Mouse (Mus musculus): Measurements from ENCODE around the gene Tmem218. TPM values are rescaled to one million over a fixed set of nuclear protein-coding genes. Genes with fewer than 3 reads are reported as not detected.

The Tmem218 gene
- total and polyA plus RNA-seq, 2 experiments from 2014 or later, result 5.9 to 9.9 TPM

GRCm38 (mm10) chr9:37255889-37256225, 47.8 kb downstream of the Tmem218 start:
- no peaks in the 10 kb centered on the region for H3K4me1 ChIP-seq (ENCODE audit: insufficient read depth, low read length)
- DNase-seq (ENCODE audit: low spot score) (peak; percentile 91), ATAC-seq (ENCODE audit: low FRiP score) (peak; percentile 62; the same call in 1 of the 2 replicates)
- H3K4me2 ChIP-seq (ENCODE audit: low read depth, low read length, poor library complexity, severe bottlenecking), result peak overlapping the region; percentile 94
- 31% methylated on average over 7 of the region's 7 CpGs for WGBS
- 0 out of 2 replicates have a peak, but pooled peaks cover 4% of the 10 kb centered on the region for H3K27me3 ChIP-seq (ENCODE audit: insufficient read depth, low read length)
- peak overlapping the region; percentile 48 for H3K4me3 ChIP-seq (ENCODE audit: low read depth, low read length)
- H3K9ac ChIP-seq (replicated peaks; ENCODE audit: low read length, poor library complexity, severe bottlenecking), result no peak overlapping the region
- H3K36me3 ChIP-seq (ENCODE audit: insufficient read depth, low read length), result no peaks in the 10 kb centered on the region
- H3K27ac ChIP-seq (ENCODE audit: low read depth, low read length), result peak overlapping the region; percentile 4; the same call in 1 of the 2 replicates
- TF ChIP-seq CTCF (IDR thresholded peaks at IDR 0.05), result peak; percentile 92
- no peaks in the 10 kb centered on the region for H3K9me3 ChIP-seq (ENCODE audit: low read length)

GRCm38 (mm10) chr9:37266622-37267021, 58.6 kb downstream of the Tmem218 start:
- TF ChIP-seq CTCF (IDR thresholded peaks at IDR 0.05), result no peak
- Histone ChIP-seq H3K9me3 (ENCODE audit: low read length) (no peaks in the 10 kb centered on the region), H3K9ac (replicated peaks; ENCODE audit: low read length, poor library complexity, severe bottlenecking) (no peak overlapping the region), H3K27me3 (ENCODE audit: insufficient read depth, low read length) (no peaks in the 10 kb centered on the region), H3K4me1 (ENCODE audit: insufficient read depth, low read length) (no peaks in the 10 kb centered on the region), H3K36me3 (ENCODE audit: insufficient read depth, low read length) (no peaks in the 10 kb centered on the region), H3K4me2 (ENCODE audit: low read depth, low read length, poor library complexity, severe bottlenecking) (no peak overlapping the region), H3K27ac (ENCODE audit: low read depth, low read length) (no peak overlapping the region), H3K4me3 (ENCODE audit: low read depth, low read length) (no peak overlapping the region)
- ATAC-seq (ENCODE audit: low FRiP score), result no peak
- DNase-seq (ENCODE audit: low spot score), result no peak
- WGBS, result 88% methylated on average over 2 of the region's 2 CpGs

Other genes starting within 250 kb of the Tmem218 start
- gene Pknox2, start 60.8 kb upstream of the Tmem218 start, total RNA-seq (2014; rRNA removed), result 25.6 and 26.6 TPM in 2 replicates
- gene Pknox2, start 60.8 kb upstream of the Tmem218 start, polyA plus RNA-seq (2015; fragmentation: Nextera tagmentation; extraction: Ambion mirVana), result 23.5 and 23.6 TPM in 2 replicates
- 3.5 and 4.2 TPM in 2 replicates for gene Slc37a2, start 47.5 kb downstream of the Tmem218 start, total RNA-seq (2014; rRNA removed)
- 1.1 and 1.2 TPM in 2 replicates for gene Slc37a2, start 47.5 kb downstream of the Tmem218 start, polyA plus RNA-seq (2015; fragmentation: Nextera tagmentation; extraction: Ambion mirVana)
- gene Ccdc15, start 140.2 kb downstream of the Tmem218 start, total RNA-seq (2014; rRNA removed), result 5.0 and 5.4 TPM in 2 replicates
- gene Ccdc15, start 140.2 kb downstream of the Tmem218 start, polyA plus RNA-seq (2015; fragmentation: Nextera tagmentation; extraction: Ambion mirVana), result 6.8 and 8.6 TPM in 2 replicates
- gene Hepacam, start 159.1 kb downstream of the Tmem218 start, total RNA-seq (2014; rRNA removed), result 35.7 and 37.1 TPM in 2 replicates
- 49.9 and 58.1 TPM in 2 replicates for gene Hepacam, start 159.1 kb downstream of the Tmem218 start, polyA plus RNA-seq (2015; fragmentation: Nextera tagmentation; extraction: Ambion mirVana)
- 10.1 and 12.6 TPM in 2 replicates for gene Robo4, start 193.7 kb downstream of the Tmem218 start, total RNA-seq (2014; rRNA removed)
- 3.6 and 4.0 TPM in 2 replicates for gene Robo4, start 193.7 kb downstream of the Tmem218 start, polyA plus RNA-seq (2015; fragmentation: Nextera tagmentation; extraction: Ambion mirVana)
- 2.8 and 2.9 TPM in 2 replicates for gene Robo3, start 225.0 kb downstream of the Tmem218 start, total RNA-seq (2014; rRNA removed)
- 0.88 and 1.0 TPM in 2 replicates for gene Robo3, start 225.0 kb downstream of the Tmem218 start, polyA plus RNA-seq (2015; fragmentation: Nextera tagmentation; extraction: Ambion mirVana)

All from midbrain, postnatal 0 days (tissue).